Mouse (Mus musculus) testis, adult 2 months (tissue): Measurements from ENCODE around the gene Gm7271.

Source experiments
- CTCF ChIP-seq: fragments of 200-500 bp; IDR thresholded peaks from 2 replicates; pipeline ENCODE4 v1.5.1; 2012; ENCODE audit warnings: low read depth, mild to moderate bottlenecking, inconsistent platforms, low read length, moderate library complexity; ENCODE audit not compliant: control insufficient read depth, insufficient read depth, insufficient replicate concordance
- POLR2A ChIP-seq: fragments of 200-500 bp; IDR thresholded peaks from 2 replicates; pipeline ENCODE4 v1.6.1; 2012; ENCODE audit warnings: low read depth, mild to moderate bottlenecking, inconsistent platforms, low read length, moderate library complexity; ENCODE audit not compliant: control insufficient read depth

DNA sequence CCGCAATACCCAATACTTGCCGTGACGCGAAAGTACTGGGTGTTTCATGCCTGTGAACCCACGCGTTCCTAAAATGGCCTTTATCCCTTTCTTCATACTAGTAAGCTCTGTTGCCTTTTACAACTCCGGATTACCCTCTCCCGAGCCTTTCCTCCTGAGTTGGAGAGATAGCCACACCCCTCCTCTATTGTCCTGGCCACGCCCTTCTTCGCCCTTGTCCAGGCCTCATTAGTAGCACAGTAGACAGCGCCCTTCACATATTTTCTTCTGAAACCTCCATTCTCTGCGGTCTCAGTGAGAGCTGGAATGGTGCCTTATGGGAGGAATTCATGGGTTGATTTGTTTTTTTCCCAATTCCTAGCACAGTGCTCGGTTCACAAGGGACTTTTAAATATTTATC, 11.3 kb downstream of the Gm7271 start:
- TF ChIP-seq CTCF (no peak), POLR2A (no peak)
